Mouse (Mus musculus): Measurements from ENCODE around the gene Armc9. TPM values are rescaled to one million over a fixed set of nuclear protein-coding genes. Genes with fewer than 3 reads are reported as not detected.

Gene Armc9
- polyA plus RNA-seq (2014; fragmentation: Nextera tagmentation; extraction: Ambion mirVana): 32.3 and 33.0 TPM in 2 replicates

DNA sequence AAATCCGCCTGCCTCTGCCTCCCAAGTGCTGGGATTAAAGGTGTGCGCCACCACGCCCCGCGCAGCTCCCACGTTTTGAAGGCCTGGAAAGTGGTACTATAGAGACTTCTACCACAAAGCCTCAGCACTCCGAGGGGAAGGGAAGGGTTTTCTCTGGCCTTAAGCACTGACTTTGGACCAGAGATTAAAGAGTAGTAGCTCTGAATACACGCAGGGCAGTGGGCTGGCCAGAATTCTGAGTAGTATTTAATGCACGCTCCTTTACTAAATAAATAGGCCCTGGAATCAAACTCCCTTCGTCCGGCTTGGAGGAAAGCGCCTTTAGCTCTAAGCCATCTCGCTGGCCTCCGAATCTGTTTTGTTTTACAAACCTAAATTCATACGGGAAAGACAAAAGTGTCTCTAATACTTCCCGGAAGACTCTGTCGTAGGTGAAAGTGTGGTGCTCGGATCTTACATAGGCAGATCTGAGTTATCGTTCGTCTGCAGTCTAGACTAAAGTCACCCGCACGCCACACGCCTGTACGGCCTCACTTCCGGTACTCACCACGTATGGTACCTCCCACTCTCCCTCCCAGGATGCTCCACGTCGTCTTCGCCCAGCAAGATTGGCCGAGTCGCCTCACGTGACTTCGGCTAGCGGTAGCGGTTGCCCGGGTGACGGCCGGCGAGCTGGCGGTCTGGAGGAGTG lies at the start of gene Armc9:
Gene Armc9, plus strand, starts transcription at position 648 of the 691 bp plus-strand sequence.
- Histone ChIP-seq H3K4me3 (replicated peaks; ENCODE audit: low read length) (peak within 1 kb of the TSS; percentile 75), H3K9ac (peak within 1 kb of the TSS; percentile 78), H3K27me3 (ENCODE audit: control insufficient read depth, insufficient read depth, low read length) (no peaks in the 10 kb centered on the region), H3K9me3 (ENCODE audit: control insufficient read depth, low read length) (no peaks in the 10 kb centered on the region), H3K36me3 (replicated peaks; ENCODE audit: control insufficient read depth, insufficient read depth) (peaks cover 22% of the 10 kb centered on the region), H3K4me2 (replicated peaks) (peak within 1 kb of the TSS; percentile 85), H3K27ac (peak within 1 kb of the TSS; percentile 76), H3K4me1 (replicated peaks; ENCODE audit: control insufficient read depth, insufficient read depth, low read length) (peaks cover 12% of the 10 kb centered on the region)
- DNase-seq (ENCODE audit: low spot score): peak; percentile 96
- 4% methylated on average over 40 of the region's 40 CpGs for WGBS
- ATAC-seq (ENCODE audit: low FRiP score): peak; percentile 100

DNA sequence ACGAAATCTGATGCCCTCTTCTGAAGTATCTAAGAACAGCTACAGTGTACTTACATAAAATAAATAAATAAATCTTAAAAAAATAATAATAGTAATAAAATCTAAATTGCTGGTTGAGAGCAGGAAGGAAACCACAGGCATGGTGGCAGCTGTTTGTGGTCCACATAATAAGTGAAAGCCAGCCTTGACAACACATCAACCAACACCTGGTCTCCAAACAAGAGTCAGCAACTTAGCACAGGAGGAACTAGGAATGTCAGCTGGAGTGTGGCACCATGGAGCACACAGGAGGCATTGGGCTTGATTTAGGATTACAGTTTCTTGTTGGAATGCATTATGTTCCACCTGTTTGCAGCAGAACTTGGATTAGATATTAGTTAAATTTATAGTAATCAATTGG lies 49.5 kb upstream of the Armc9 start:
- ATAC-seq (ENCODE audit: low FRiP score): no peak

DNA sequence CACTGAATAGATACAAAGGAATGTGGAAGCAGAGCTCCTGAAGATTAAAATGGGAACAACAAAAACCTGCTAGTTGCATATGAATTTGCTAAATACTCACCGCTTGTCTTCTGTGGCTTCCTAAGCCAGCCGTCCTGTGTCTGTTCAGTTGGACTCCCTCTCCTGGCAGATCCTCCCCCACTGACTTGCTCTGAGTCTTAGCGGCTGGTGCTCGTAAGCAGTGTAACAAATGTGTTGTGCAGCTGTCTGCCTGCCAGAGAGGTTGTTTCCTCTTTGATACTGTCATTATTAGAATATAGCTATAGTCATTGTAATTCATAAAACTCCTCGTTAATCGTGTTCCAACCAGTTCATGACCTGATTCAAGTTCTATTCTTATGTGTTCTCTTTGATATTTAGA lies 42.8 kb upstream of the Armc9 start, which contains the start of gene Htr2b:
Gene Htr2b, minus strand, starts transcription at position 192 of the 400 bp plus-strand sequence.
- Histone ChIP-seq H3K9me3 (ENCODE audit: control insufficient read depth, low read length) (no peaks in the 10 kb centered on the region), H3K4me3 (replicated peaks; ENCODE audit: low read length) (no peak within 1 kb of the TSS), H3K9ac (no peak within 1 kb of the TSS), H3K27ac (no peak within 1 kb of the TSS), H3K4me2 (replicated peaks) (no peak within 1 kb of the TSS), H3K36me3 (replicated peaks; ENCODE audit: control insufficient read depth, insufficient read depth) (peaks cover 20% of the 10 kb centered on the region), H3K27me3 (ENCODE audit: control insufficient read depth, insufficient read depth, low read length) (no peaks in the 10 kb centered on the region), H3K4me1 (replicated peaks; ENCODE audit: control insufficient read depth, insufficient read depth, low read length) (no peaks in the 10 kb centered on the region)
- ATAC-seq (ENCODE audit: low FRiP score): no peak
- no peak for DNase-seq (ENCODE audit: low spot score)
- 59% methylated on average over 6 of the region's 6 CpGs for WGBS

More for the DNA sequence above, 49.5 kb upstream of the Armc9 start:
- Histone ChIP-seq H3K4me2 (replicated peaks) (no peak overlapping the region), H3K4me3 (replicated peaks; ENCODE audit: low read length) (no peak overlapping the region), H3K9ac (no peak overlapping the region), H3K36me3 (replicated peaks; ENCODE audit: control insufficient read depth, insufficient read depth) (peaks cover 24% of the 10 kb centered on the region), H3K27me3 (ENCODE audit: control insufficient read depth, insufficient read depth, low read length) (no peaks in the 10 kb centered on the region), H3K9me3 (ENCODE audit: control insufficient read depth, low read length) (no peaks in the 10 kb centered on the region), H3K27ac (no peak overlapping the region), H3K4me1 (replicated peaks; ENCODE audit: control insufficient read depth, insufficient read depth, low read length) (no peaks in the 10 kb centered on the region)
- no peak for DNase-seq (ENCODE audit: low spot score)
- WGBS: 83% methylated on average over 1 of the region's 1 CpGs

DNA sequence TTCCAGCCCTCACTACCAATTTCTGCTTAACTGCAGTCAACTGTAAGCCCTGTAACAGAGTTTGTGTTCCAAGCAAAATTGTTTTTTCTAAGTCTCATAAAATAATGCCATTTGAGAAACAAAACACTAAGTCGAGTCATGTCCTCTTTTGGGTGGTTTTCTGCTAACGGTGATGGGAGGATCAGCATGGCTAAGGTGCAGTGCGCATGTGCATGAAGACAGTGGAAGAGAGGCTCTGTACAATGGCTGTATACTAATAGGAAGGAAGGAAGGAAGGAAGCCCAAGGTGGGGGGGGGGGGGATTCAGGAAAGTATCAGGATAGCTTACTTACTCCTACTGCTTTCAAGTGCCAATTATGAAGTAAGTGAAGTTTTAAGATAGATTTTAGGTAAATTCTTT lies 40.4 kb upstream of the Armc9 start:
- Histone ChIP-seq H3K4me3 (replicated peaks; ENCODE audit: low read length) (no peak overlapping the region), H3K27ac (no peak overlapping the region), H3K27me3 (ENCODE audit: control insufficient read depth, insufficient read depth, low read length) (no peaks in the 10 kb centered on the region), H3K9me3 (ENCODE audit: control insufficient read depth, low read length) (no peaks in the 10 kb centered on the region), H3K4me2 (replicated peaks) (no peak overlapping the region), H3K4me1 (replicated peaks; ENCODE audit: control insufficient read depth, insufficient read depth, low read length) (no peaks in the 10 kb centered on the region), H3K36me3 (replicated peaks; ENCODE audit: control insufficient read depth, insufficient read depth) (peaks cover 33% of the 10 kb centered on the region), H3K9ac (no peak overlapping the region)
- no peak for DNase-seq (ENCODE audit: low spot score)
- WGBS: 95% methylated on average over 3 of the region's 3 CpGs
- no peak for ATAC-seq (ENCODE audit: low FRiP score)

DNA sequence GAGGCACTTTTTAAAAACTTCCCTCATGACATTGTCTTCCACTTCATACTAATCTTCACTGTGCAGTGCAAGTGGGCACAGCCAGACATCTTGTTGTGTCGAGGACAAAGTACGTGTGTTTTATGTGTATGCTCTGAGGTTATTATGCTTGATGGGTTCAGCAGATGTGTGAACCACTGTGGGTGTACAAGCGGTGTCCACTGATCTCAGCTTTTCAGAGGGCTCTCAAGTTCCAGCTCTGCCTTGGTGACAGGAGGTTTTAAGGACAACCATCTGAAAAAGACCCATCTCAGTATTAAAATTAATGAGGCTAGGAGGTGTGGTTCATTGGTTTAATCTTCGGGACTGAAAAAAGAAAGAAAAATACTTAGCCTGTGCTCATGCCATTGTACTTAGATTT lies 35.0 kb upstream of the Armc9 start:
- H3K27me3 ChIP-seq (ENCODE audit: control insufficient read depth, insufficient read depth, low read length): no peaks in the 10 kb centered on the region
- no peaks in the 10 kb centered on the region for H3K9me3 ChIP-seq (ENCODE audit: control insufficient read depth, low read length)
- no peak overlapping the region for H3K4me2 ChIP-seq (replicated peaks)
- H3K36me3 ChIP-seq (replicated peaks; ENCODE audit: control insufficient read depth, insufficient read depth): peaks cover 63% of the 10 kb centered on the region
- no peak overlapping the region for H3K9ac ChIP-seq
- H3K27ac ChIP-seq: no peak overlapping the region
- ATAC-seq (ENCODE audit: low FRiP score) (no peak), DNase-seq (ENCODE audit: low spot score) (no peak)
- H3K4me3 ChIP-seq (replicated peaks; ENCODE audit: low read length): no peak overlapping the region
- H3K4me1 ChIP-seq (replicated peaks; ENCODE audit: control insufficient read depth, insufficient read depth, low read length): no peaks in the 10 kb centered on the region
- 95% methylated on average over 4 of the region's 4 CpGs for WGBS

DNA sequence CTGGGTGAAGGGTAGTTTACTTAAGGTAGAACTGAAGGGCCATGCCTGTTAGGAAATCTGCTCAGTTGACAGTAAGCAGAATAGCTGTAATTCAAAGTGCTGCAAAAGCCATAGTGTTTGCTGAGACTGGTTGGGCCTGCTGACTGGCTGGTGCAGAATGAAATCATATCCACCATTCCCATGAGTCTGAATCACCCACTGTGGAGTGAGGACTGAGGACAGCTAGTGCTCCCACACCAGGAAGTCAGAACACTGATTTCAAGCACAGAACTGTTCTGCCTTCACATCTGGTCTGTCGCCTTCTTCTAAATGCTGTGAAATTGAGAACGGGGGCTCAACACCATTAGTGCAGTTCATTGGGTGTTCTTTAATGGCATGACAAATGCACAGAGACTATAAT lies 28.5 kb upstream of the Armc9 start:
- no peaks in the 10 kb centered on the region for H3K9me3 ChIP-seq (ENCODE audit: control insufficient read depth, low read length)
- no peaks in the 10 kb centered on the region for H3K27me3 ChIP-seq (ENCODE audit: control insufficient read depth, insufficient read depth, low read length)
- no peak overlapping the region for H3K9ac ChIP-seq
- H3K4me2 ChIP-seq (replicated peaks): no peak overlapping the region
- ATAC-seq (ENCODE audit: low FRiP score): no peak
- no peak for DNase-seq (ENCODE audit: low spot score)
- no peaks in the 10 kb centered on the region for H3K4me1 ChIP-seq (replicated peaks; ENCODE audit: control insufficient read depth, insufficient read depth, low read length)
- 98% methylated on average over 2 of the region's 2 CpGs for WGBS
- H3K4me3 ChIP-seq (replicated peaks; ENCODE audit: low read length): no peak overlapping the region
- H3K27ac ChIP-seq: no peak overlapping the region
- H3K36me3 ChIP-seq (replicated peaks; ENCODE audit: control insufficient read depth, insufficient read depth): peaks cover 75% of the 10 kb centered on the region

DNA sequence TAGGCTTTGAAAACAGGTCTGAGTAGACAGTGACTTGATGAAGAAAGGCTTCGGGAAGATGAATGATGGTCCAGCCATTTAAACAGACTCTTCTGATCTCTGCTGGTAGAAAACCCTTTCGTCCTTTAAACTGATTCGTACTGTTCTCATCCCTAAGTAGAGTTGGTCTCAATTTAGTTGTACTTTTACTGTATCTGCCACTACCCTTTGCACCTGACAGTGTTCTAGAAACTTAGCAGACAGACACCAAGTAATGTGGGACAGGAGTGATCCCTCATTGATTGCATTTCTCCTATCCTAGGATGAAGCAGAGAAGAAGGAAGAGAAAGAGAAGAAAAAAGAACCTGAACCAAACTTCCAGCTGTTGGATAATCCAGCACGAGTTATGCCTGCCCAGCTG lies 21.2 kb upstream of the Armc9 start, which contains the start of gene Gm21972:
Gene Gm21972, plus strand, starts transcription at position 301 of the 400 bp plus-strand sequence.
- Histone ChIP-seq H3K27ac (no peak within 1 kb of the TSS), H3K4me3 (replicated peaks; ENCODE audit: low read length) (no peak within 1 kb of the TSS), H3K9ac (no peak within 1 kb of the TSS), H3K36me3 (replicated peaks; ENCODE audit: control insufficient read depth, insufficient read depth) (peaks cover 88% of the 10 kb centered on the region), H3K4me2 (replicated peaks) (no peak within 1 kb of the TSS), H3K27me3 (ENCODE audit: control insufficient read depth, insufficient read depth, low read length) (no peaks in the 10 kb centered on the region), H3K9me3 (ENCODE audit: control insufficient read depth, low read length) (no peaks in the 10 kb centered on the region), H3K4me1 (replicated peaks; ENCODE audit: control insufficient read depth, insufficient read depth, low read length) (no peaks in the 10 kb centered on the region)
- no peak for DNase-seq (ENCODE audit: low spot score)
- WGBS: 94% methylated on average over 4 of the region's 4 CpGs
- no peak for ATAC-seq (ENCODE audit: low FRiP score)

DNA sequence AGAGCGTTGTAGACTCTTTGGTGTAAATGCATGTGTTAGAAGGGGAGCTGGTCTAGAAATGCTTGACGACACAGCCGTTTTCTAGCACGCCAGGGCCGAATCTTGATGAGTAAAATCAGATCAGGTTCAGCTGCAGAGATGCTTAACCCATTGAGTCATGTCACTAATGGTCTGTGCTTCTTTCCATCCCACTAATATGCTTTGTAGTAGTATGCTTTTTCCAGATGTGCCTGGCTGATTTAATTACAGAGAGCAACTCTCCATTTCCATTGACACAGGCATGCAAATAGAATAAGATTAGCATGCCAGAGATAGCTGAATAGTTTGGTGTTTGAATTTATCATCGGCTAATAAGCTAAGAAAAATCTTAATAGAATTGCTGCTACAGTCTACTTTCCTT lies 19.3 kb upstream of the Armc9 start:
- WGBS: 87% methylated on average over 6 of the region's 6 CpGs
- H3K4me2 ChIP-seq (replicated peaks): no peak overlapping the region
- peaks cover 89% of the 10 kb centered on the region for H3K36me3 ChIP-seq (replicated peaks; ENCODE audit: control insufficient read depth, insufficient read depth)
- H3K27ac ChIP-seq: no peak overlapping the region
- H3K9ac ChIP-seq: no peak overlapping the region
- DNase-seq (ENCODE audit: low spot score): no peak
- no peaks in the 10 kb centered on the region for H3K27me3 ChIP-seq (ENCODE audit: control insufficient read depth, insufficient read depth, low read length)
- no peak overlapping the region for H3K4me3 ChIP-seq (replicated peaks; ENCODE audit: low read length)
- no peaks in the 10 kb centered on the region for H3K4me1 ChIP-seq (replicated peaks; ENCODE audit: control insufficient read depth, insufficient read depth, low read length)
- ATAC-seq (ENCODE audit: low FRiP score): no peak
- no peaks in the 10 kb centered on the region for H3K9me3 ChIP-seq (ENCODE audit: control insufficient read depth, low read length)

DNA sequence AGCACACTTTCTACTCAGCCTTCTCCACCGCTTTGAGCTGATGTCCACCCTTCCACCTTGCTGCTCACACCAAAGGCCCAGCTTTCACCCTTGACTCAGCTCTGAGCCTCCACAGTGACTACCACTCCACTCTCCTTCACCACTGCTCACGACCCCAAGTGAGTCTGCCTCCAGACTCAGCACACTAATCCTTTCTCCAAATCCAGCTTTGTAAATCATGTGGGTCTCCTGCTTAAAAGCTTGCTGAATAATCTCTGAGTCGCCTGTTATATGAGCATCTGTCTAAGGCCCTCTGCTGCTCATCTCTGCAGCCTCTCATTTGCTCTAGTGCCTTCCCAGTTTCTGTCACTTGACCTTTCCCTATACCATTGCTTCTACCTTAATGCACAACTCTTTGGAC lies 13.5 kb upstream of the Armc9 start:
- 94% methylated on average over 3 of the region's 3 CpGs for WGBS

More for the DNA sequence above, 13.5 kb upstream of the Armc9 start:
- H3K4me3 ChIP-seq (replicated peaks; ENCODE audit: low read length): no peak overlapping the region
- no peaks in the 10 kb centered on the region for H3K27me3 ChIP-seq (ENCODE audit: control insufficient read depth, insufficient read depth, low read length)
- H3K36me3 ChIP-seq (replicated peaks; ENCODE audit: control insufficient read depth, insufficient read depth): peaks cover 61% of the 10 kb centered on the region
- no peaks in the 10 kb centered on the region for H3K9me3 ChIP-seq (ENCODE audit: control insufficient read depth, low read length)
- H3K4me1 ChIP-seq (replicated peaks; ENCODE audit: control insufficient read depth, insufficient read depth, low read length): no peaks in the 10 kb centered on the region
- no peak for DNase-seq (ENCODE audit: low spot score)
- no peak overlapping the region for H3K27ac ChIP-seq
- ATAC-seq (ENCODE audit: low FRiP score): no peak
- no peak overlapping the region for H3K9ac ChIP-seq
- no peak overlapping the region for H3K4me2 ChIP-seq (replicated peaks)

Measured in hindbrain, embryonic 14.5 days (tissue).